Mouse (Mus musculus): ENCODE measurements at regions not wholly inside any gene's neighbourhood (a gene's known extent, or its start where the extent isn't known, plus 50 kb on each side); places are given as distances from the start of the nearest gene placed in this dataset.
A peak's percentile ranks its signal among the peaks of the same experiment; 100 is the strongest.

DNA sequence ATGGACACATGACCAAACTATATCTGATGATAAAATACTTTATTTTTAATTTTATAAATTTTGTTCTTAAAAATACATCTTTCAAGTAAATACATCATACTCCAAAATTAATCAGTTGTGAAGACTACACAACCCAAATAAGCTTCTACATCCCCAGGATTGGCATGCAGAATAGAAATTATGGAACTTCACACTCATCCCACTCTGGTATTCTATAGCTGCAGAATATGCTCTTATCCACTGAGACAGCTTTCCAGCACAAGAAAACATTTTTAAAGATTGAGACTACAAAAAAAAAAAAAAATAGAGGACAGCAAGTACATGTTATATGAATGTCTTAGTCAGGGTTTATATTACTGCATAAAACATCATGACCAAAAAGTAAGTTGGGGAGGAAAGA is 94.4 kb downstream of the Gm11232 start:
- DNase-seq (ENCODE audit: low spot score in 2 of 2): no peak
- intact Hi-C loops (cut with DNase I): no loop called here

DNA sequence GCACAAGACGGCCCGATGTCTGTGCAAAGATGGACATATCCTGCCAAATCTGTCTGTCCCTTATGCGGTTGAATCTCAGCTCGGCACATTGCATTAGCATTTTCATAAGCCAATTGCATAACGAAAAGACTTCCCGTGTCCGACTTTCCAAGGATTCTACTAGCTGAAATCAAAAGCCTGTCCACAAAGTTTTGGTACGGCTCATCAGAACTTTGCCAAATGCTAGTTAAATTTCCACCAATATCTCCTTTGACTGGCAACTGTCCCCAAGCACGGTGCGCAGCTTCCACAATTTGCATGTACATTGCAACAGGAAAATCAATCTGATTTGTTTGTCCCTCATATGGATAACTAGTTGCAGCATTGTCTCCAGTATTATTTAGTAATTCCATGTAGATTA is 117.2 kb downstream of the Gm11232 start:
- no peak for DNase-seq (ENCODE audit: low spot score in 2 of 2)
- intact Hi-C loops (cut with DNase I): no loop called here

DNA sequence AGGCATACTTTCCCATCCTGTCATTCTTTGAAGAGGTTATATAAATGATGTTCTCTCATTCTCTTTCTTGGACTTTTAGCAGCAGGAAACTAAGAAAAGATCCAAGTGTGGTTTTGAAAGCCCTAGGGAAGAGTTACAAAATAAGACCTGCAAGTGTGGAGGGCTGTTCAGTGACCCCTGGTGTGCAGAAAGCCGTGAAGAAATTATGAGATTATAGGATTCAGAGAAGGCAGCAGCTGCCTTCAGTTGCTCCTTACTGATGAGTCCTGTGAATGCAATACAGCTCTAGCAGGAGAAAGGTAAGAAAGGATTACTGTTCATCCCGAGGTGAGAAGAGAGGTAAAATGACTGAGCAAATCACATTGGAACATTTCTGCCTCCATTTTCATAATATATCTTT is 130.7 kb downstream of the Gm11232 start:
- intact Hi-C loops (cut with DNase I): no loop called here
- no peak for DNase-seq (ENCODE audit: low spot score in 2 of 2)

DNA sequence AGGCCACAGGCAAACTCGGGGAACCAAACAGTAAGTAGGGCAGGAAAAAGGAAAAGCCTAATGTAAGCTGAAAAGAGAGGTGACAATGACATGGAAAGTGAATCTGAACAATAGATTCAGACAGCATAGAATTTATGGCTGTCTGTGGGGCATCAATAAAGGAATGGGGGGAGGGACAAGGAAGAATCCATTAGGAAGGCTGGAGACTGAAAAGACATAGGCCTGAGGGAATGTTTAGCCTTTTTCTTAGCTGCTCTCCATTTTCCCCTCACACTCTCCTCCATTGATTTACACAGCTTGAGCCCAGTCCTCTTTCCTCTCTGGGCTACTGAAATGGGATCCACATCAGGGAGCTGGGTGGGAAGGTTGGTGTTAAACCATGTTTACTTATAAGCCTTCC is 131.1 kb downstream of the Gm11232 start:
- DNase-seq (ENCODE audit: low spot score in 2 of 2): no peak
- intact Hi-C loops (cut with DNase I): no loop called here

DNA sequence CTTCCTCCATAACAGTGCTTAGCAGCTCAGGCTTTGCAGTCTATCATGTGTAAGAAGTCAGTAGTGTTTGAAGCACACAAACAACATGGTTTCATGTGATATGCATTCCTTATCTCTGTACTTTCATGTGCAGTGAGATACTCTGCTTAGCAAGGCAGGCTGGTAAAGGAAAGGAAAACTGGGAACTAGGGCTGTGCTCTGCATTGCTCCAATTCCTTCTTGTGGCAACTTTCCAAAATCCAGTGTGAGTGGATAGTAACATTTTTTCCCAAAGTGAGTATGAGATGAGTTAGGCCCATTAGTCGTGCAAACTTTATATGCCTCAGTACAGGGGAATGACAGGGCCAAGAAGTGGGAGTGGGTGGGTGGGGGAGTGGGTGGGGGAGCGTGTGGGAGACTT is 133.0 kb downstream of the Gm11232 start:
- intact Hi-C loops (cut with DNase I): no loop called here
- DNase-seq (ENCODE audit: low spot score in 2 of 2): no peak

DNA sequence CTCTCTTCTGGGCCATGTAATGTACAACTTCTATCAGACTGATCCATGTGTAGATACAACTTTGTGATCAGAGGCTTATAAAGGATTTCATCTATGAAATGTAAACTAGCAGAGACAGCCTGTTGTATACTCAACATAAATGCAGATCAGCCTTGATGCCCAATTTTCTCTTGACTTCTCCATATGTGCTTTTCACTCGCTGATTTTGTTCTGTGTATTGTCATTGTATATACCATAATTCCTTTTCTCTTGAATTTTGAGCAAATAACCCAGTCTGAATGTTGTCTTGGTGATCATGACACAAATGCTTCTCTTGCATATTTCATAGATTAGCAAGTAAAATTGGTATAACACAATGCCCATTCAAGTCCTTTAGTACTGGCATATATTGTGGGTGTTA is 144.0 kb downstream of the Gm11232 start:
- DNase-seq (ENCODE audit: low spot score in 2 of 2): no peak
- intact Hi-C loops (cut with DNase I): no loop called here

DNA sequence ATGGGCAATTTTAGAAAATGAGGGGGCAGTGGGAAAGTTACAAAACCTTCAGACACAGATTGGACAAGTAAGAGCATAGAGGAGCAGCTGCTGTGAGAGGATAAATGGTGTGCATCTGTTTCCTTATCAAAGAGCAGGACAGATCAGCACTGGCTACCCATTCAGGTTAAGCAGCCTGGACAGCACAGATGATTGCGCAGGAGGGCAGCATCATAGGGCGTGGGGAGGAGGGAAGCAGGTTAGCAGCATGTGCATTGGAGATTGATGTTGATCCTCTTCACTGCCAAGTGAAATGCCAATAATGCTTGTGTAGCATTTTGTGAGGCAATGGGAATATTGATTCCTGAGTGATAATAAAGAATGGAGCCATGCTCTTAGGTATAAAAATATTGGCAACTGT is 171.9 kb downstream of the Gm11232 start:
- intact Hi-C loops (cut with DNase I): no loop called here
- no peak for DNase-seq (ENCODE audit: low spot score in 2 of 2)

DNA sequence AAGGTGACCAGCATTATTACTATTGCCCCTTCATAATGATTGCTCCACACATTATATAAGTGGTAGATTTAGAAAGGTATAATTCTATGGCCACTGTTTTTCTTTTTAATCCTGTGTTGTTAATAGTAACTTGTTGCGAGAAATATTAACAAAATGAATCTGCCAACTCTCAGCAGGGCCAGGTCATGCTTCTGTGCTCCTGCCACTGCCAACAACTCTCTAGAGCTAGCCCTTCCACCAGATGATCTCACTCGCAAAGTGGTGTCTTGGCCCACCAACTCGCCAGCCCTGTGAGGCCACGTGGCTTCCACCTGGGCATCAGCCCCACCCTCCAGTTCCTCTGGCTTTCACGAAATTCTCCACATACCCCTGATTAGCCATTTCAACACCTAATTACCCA is 197.1 kb downstream of the Gm11232 start:
- intact Hi-C loops (cut with DNase I): no loop called here
- no peak for DNase-seq (ENCODE audit: low spot score in 2 of 2)

DNA sequence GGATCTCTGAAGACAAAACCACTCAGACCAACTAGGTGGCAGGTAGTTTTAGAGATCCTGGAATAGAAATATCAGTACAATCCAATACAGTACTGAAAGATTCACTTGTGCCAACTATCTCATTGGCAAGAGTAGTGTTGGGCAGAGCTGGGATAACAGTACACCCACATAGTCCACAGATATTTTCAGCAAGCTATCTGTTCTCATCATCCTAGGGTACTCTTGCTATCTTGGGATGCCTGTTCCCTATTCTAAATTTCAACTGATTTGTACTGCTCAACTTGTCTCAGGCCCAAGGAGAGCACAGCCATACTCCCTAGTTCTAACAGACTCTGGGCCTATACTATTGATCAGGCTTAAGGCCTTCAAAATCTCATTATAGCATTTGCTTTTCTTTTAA is 218.6 kb downstream of the Gm11232 start:
- intact Hi-C loops (cut with DNase I): no loop called here

DNA sequence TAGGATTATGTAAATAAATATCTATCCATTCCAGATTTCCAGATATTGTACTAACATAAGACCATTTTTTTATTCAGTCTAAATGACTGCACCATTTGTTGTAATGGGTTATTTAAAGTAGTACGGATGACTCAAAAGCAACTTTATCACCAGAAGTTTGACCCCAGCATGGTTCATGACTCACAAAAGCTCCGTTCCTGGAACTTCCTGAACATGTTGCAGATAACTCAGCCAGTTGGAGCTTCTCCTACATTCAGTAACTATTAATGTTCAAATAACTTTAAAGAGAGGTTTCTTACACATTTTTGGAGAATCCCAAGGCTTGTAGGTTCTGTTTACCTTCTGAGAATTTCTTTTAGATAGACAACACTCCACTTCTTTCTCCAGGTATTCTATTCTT is 219.8 kb downstream of the Gm11232 start:
- intact Hi-C loops (cut with DNase I): no loop called here
- no peak for DNase-seq (ENCODE audit: low spot score in 2 of 2)

More for the DNA sequence above, 218.6 kb downstream of the Gm11232 start:
- DNase-seq (ENCODE audit: low spot score in 2 of 2): peak in 1 of 2 experiments; percentile 7

DNA sequence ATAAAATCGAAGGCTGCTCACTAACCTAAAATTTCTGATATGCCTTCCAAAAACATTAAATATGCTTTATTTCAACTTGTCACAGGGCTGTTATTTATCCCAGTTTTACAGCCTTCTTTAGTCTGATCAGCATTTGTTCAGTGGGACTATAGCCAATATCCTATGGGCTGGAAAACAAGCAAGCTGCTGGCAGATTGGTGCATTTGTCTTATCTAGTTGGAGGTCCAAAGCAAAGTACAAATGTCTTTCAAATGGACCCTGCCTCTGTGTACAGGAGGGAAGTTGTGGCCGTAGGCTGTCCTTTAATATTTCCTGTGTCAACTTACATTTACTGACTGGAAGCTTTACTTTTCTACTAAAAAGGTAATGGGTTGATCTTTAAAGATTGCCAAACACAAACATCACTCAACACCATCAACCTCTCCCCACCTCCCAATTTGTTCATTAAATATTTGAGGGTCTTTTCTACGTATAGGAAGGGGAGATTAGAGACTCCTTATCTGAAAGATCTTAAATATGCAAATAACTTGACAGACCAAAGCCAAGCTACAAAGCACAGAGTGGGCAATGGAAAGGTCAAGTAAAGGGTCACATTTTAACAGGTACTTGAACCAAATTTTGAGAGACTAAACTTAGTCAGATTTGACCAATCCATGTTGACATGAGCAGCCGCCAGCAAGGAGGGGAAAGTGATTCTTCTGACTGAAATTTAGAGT is 233.4 kb downstream of the Gm11232 start:
- DNase-seq (ENCODE audit: low spot score in 2 of 2): no peak
- intact Hi-C loops (cut with DNase I): no loop called here

DNA sequence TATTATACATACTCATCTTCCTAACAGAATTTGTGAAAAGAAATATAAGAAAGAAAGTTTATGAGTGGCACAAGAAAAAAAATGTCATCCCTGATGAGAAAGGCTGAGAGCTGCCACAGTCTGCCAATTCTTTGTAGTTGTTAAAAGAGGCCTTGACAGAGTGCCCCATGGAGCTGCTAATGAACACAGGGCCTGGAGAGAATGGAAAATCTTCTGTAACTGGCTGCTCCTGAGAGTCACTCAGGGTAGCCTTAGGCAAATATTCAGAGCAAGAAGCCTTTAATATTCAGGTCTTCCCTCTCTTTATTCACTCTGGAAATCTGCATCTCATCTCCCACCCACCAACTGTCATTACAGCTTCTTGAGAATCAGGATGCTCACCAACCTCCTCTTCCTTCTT is 237.0 kb downstream of the Gm11232 start:
- DNase-seq (ENCODE audit: low spot score in 2 of 2): no peak

DNA sequence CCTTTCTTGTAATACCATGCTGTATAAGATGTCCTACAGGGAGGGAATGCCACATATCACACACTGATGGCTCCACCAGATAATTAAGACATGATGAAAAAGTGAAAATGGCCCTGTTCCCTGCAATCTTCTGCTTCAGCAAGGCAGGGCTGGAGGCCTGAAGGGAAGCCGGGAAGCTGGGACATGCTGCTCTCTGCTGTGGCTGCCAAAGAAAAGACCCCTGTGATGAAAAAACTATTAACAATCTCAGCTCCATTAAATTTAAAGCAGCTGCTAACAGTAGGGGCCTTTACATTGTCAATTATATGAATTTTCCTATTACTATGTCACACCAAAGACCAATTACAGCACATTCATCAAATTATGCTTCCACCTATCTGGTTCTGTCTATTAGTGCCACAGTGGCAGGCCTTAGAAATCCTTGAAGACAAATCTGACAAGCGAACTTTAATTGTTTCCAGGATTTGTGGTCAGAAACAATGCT is 239.8 kb downstream of the Gm11232 start:
- intact Hi-C loops (cut with DNase I): no loop called here
- DNase-seq (ENCODE audit: low spot score in 2 of 2): no peak

More for the DNA sequence above, 237.0 kb downstream of the Gm11232 start:
- intact Hi-C loops (cut with DNase I): no loop called here

DNA sequence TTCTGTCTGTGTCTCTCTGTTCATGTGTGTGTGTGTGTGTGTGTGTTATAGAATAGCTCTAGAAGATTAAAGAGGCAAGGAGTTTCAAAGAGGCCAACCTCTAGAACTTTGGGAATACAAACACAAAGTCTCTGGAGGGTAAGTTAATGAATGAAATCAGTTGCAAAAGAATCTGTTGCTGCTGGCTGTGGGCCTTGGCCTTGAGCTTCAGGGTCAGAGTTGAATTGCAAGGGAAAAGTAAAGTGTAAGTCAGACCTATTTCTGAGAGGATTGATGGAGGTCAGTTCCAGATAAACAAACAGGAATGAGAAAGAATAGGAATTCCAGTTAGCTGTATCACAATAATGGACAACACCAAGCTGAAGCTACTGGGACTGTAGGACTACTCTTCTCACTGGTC is 250.9 kb downstream of the Gm11232 start:
- DNase-seq (ENCODE audit: low spot score in 2 of 2): no peak

DNA sequence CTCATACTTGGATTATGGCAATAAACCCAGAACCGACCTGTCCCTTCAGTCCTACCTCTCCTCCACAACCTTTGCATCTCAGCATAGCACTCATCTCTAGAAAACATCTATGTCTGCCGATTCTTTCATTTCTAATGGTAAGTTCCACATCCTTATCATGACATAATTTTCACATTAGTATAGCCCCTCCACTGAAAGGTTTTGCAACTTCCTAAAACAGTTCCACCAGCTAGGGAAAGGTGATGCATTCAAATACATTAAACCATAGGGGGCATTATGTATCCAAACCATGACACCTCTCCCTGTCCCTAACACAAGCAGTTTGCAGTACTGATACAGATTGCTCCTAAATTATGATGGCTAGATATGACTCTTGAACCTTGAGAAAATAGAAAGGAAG is 268.0 kb downstream of the Gm11232 start:
- no peak for DNase-seq (ENCODE audit: low spot score in 2 of 2)
- intact Hi-C loops (cut with DNase I): no loop called here

More for the DNA sequence above, 250.9 kb downstream of the Gm11232 start:
- intact Hi-C loops (cut with DNase I): no loop called here

DNA sequence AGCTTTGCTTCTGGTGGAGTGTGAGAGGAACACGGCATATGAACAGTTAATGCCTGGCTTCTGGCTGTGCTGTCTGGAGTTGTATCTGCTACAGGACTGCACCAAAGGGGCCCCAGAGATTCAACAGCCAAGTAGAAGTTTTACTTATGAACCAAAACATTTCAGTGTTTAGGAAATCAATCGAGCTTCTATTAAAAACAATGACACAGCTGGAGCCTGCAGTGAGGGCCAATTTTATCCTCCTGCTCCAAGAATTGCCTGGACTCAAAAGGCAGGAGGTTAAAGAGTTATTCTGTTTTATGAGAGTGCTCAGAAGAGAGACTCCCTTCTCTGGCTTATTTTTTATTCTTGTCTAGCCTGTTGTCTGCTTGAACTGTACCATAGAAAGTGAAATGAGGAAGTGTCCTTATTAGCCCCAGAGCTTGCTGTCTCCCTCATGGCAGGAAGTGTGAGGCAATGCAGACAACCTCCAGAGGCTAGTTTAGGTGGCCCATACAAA is 269.1 kb downstream of the Gm11232 start:
- peak in 1 of 2 experiments; percentile 10 for DNase-seq (ENCODE audit: low spot score in 2 of 2)
- intact Hi-C loops (cut with DNase I): no loop called here

DNA sequence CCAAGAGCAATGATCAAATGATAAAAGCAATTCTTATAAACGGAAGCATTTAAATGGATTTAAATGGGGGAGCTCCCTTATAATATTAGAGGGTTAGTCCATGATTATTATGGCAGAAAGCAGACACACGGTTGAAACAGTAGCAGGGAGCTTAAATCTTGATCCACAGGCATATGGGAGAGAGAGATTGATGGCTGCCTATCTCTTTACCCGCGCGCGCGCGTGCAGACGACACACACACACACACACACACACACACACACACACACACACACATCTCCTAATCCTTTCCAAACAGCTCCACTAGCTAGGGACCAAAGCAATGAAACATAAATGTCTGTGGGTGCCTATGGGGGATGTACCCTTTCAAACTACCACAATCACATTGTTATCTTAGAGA is 269.7 kb downstream of the Gm11232 start:
- DNase-seq (ENCODE audit: low spot score in 2 of 2): no peak
- intact Hi-C loops (cut with DNase I): no loop called here

DNA sequence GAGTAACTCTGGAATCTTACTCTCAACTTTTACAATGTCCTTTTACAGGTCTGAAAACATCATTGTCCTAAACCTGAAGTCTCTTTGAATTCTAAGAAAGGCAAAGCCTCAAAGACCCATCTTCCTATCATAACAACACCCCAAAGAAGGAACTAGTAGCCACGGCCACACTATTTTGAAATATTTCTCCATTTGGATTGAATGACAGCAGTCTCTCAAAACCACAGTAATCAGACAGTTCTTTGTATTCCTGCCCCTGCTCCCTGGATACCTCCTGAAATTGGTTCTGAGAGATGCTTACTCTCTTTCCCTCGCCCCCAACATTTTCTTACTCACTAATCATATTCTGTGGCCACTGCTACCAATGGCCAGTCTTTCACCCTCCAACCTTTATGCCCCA is 276.8 kb downstream of the Gm11232 start:
- intact Hi-C loops (cut with DNase I): no loop called here
- DNase-seq (ENCODE audit: low spot score in 2 of 2): no peak

DNA sequence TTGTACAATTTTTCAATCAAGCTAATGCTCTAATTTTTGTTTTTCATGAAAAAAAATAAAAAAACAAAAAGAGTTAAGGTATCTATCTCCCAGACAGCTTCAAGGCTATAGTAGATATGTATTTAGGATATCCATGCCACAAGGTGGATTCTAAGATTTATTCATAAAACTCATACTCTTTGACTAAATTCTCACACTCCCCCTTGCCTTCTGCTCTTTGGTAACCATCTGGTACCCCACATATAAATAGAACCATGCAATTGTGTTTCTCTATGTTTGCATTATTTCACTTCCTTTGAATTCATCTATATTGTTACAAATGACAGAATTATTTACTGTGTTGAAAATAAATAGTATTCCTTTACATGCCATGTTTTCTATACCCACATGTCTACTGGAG is 287.2 kb downstream of the Gm11232 start:
- intact Hi-C loops (cut with DNase I): no loop called here
- no peak for DNase-seq (ENCODE audit: low spot score in 2 of 2)

DNA sequence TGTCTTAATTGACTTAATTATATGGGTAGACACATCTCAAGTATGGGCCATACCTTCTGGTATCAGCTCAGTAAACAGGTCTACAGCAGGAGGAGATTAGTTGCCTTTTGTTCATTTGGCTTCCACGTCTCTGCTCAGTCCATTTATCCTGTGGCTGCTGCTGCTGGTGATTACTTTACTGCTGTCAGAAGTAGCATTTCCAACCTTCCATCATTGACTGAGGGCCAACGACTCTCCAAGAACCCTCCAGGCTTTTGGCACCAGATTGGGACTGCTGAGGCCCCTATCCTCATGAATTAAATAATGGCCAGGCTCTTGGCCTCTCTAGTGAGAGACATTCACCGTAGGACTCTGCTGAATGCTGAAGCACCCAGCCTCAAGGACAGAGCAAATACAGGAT is 303.0 kb downstream of the Gm11232 start:
- intact Hi-C loops (cut with DNase I): no loop called here
- DNase-seq (ENCODE audit: low spot score in 2 of 2): no peak

DNA sequence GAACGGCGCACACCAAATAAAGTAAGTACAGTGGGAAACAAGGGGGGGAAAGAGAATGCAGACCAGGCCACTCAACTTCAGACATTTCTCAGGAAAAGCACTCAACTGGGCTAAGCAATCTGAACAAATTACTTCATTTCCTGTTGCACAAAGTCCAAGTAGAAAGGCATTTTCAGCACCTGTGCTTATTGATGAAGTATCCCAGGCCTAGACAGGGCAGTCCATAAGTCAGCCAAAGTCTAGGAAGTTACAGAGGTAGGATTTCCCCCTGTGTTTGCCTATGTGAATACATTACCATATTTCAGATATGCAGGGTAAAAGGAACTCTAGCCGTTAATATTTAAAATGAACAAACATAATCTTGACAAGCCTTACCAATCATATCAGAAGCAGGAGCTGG is 304.3 kb downstream of the Gm11232 start:
- intact Hi-C loops (cut with DNase I): no loop called here
- DNase-seq (ENCODE audit: low spot score in 2 of 2): no peak

DNA sequence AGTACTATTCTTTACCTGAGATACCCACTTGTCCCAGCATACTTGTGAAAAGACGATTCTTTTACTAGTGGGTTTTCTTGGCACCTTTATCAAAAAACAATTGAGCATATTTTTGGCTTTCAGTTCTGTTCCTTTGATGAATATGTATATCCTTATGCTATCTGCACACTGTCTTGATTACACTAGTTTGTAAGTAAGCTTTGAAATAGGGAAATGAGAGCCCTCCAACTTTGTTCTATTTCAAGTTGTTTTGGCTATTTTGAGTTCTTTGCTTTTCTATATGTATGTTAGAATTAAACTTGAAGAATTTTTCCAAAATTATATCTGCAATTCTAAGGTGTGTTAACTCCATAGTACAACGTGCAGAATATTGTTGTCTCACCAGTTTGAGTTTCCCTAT is 311.3 kb downstream of the Gm11232 start:
- intact Hi-C loops (cut with DNase I): no loop called here
- DNase-seq (ENCODE audit: low spot score in 2 of 2): peak in 1 of 2 experiments; percentile 41

Data from left cerebral cortex, postnatal 14 days (tissue).